Mouse (Mus musculus) lung, embryonic 14.5 days (tissue): Measurements from ENCODE around the gene Mtch1. TPM values are rescaled to one million over a fixed set of nuclear protein-coding genes. Genes with fewer than 3 reads are reported as not detected.

ENCODE experiments used
- ATAC-seq: fragments of 200-750 bp; cut with Nextera tagmentation; 2 replicates; pipeline ENCODE4 v1.8.0; 2017; ENCODE audit warnings: mild to moderate bottlenecking, moderate TSS enrichment, moderate library complexity; ENCODE audit not compliant: insufficient read depth
- DNase-seq: peaks from one replicate; pipeline ENCODE4 v3.0.0-alpha.2; 2015
- H3K27ac ChIP-seq: fragments of 300-500 bp; sonication (generic); 2 replicates; pipeline ENCODE4 v1.5.1; 2014; ENCODE audit warnings: low read depth, mild to moderate bottlenecking, moderate library complexity
- H3K27me3 ChIP-seq: fragments of 300-500 bp; sonication (generic); 2 replicates; pipeline ENCODE4 v1.6.1; 2014; ENCODE audit warnings: low read length, control low read depth; ENCODE audit not compliant: insufficient read depth
- H3K36me3 ChIP-seq: fragments of 300-500 bp; sonication (generic); 2 replicates; pipeline ENCODE4 v1.6.1; 2014; ENCODE audit warnings: control low read depth; ENCODE audit not compliant: insufficient read depth
- H3K4me1 ChIP-seq: fragments of 300-500 bp; sonication (generic); 2 replicates; pipeline ENCODE4 v1.6.1; 2014; ENCODE audit warnings: antibody characterized with exemption, control low read depth; ENCODE audit not compliant: insufficient read depth
- H3K4me2 ChIP-seq: fragments of 300-500 bp; sonication (generic); 2 replicates; pipeline ENCODE4 v1.6.1; 2014; ENCODE audit warnings: mild to moderate bottlenecking
- H3K4me3 ChIP-seq: fragments of 300-500 bp; sonication (generic); 2 replicates; pipeline ENCODE4 v1.5.1; 2014; ENCODE audit warnings: low read depth, low read length
- H3K9ac ChIP-seq: fragments of 300-500 bp; sonication (generic); 2 replicates; pipeline ENCODE4 v1.6.1; 2014
- H3K9me3 ChIP-seq: fragments of 300-500 bp; sonication (generic); 2 replicates; pipeline ENCODE4 v1.6.1; 2016; ENCODE audit warnings: low read depth, low read length, control low read depth
- CTCF ChIP-seq: IDR thresholded peaks from 2 replicates; pipeline ENCODE4 v1.5.1; 2016; ENCODE audit warnings: antibody characterized with exemption, low read depth
- WGBS: fragments of 180-500 bp; shearing (Covaris S2); extraction: QIAGEN DNeasy Blood & Tissue Kit; methylation state at CpG from one replicate; pipeline ENCODE4 v1.1.7; 2014; 5-methylcytosine and 5-hydroxymethylcytosine counted together
- polyA plus RNA-seq: library from polyadenylated mRNA; unstranded; fragments of >200 nt; fragmentation: Nextera tagmentation; extraction: Ambion mirVana; gene quantifications from 2 replicates; pipeline ENCODE4 v1.2.1, GENCODE M21; 2014

The Mtch1 gene
- polyA plus RNA-seq, 1 experiment from 2014 or later = 395 TPM

DNA sequence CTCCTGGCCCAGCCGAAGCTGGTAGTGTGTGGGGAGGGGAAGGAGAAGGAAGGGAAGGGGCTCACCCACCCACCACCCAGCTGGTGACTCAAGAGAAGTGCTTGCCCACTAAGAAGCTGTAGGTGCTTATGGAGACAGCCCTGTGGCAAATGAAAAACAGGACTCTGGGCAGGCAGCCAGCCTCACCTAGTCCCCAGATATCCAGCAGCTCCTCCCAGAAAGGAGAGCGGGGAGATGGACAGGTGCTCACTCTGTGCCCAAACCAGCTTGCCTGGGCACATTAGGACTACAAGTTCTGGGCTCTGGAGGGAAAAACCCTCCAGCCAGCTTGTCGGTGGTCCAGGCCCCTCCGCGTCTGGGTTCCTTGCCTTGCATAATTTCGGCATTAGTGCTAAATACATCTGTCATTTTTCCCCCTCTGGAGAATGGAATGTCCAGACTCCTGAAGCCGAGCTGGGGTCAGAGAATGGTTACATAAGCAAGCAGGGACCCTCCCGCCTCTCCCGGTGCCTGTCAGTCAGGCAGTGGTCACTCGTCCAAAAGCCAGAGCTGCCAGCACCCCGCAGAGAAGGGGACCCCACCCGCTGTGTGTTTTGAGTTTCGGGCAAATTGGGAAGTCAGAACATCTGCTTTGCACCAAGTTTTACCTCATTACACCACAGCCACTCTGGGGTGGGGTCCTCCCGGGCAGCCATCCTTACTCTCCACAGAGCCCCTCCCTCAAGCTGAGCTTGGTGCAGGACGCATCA, 42.5 kb downstream of the Mtch1 start:
- H3K4me1 ChIP-seq = peaks cover 15% of the 10 kb centered on the region
- H3K4me3 ChIP-seq = no peak overlapping the region
- H3K9ac ChIP-seq = peak overlapping the region; percentile 32; the same call in 1 of the 2 replicates
- H3K27me3 ChIP-seq = no peaks in the 10 kb centered on the region
- H3K36me3 ChIP-seq = peaks cover 18% of the 10 kb centered on the region
- peak overlapping the region; percentile 23 for H3K4me2 ChIP-seq
- peak; percentile 53 for ATAC-seq
- 0 out of 2 replicates have a peak overlapping the region, but pooled peaks have one; percentile 16 for H3K27ac ChIP-seq
- peak; percentile 62 for DNase-seq
- TF ChIP-seq CTCF = no peak
- no peaks in the 10 kb centered on the region for H3K9me3 ChIP-seq
- 12% methylated on average over 15 of the region's 15 CpGs for WGBS

DNA sequence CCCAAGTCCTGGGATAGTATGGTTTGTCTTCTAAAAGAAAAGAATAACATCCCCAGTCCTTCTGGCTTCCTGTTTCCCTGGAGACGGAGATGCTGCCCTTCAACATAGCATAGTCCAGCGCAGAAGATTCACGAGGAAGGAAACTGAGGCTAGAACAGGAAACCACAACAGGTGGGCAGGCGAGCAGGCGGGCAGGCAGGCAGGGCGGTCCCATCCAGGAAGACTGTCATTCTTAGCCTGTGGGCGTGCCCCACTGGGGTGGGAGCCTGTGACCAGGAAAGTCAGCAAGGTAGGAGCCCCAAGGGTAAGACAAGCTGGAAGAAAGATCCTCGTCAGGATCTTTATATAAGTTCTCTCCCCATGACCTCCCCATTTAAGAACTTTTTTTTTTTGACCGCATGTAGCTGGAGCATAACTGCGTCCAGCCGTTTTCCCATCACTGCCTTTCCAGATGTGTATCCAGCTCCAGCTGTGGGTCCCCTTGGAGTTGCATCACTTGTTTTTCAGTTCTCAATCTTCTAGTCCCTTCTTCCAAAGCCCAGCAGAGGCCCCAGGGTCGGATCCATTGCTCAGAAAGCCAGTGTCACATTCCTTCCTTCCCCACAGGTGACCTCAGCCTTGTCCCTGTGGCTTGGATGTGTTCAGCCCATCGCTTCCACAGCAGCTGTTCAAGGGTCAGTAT, 43.2 kb downstream of the Mtch1 start:
- TF ChIP-seq CTCF = no peak
- H3K27me3 ChIP-seq = no peaks in the 10 kb centered on the region
- H3K4me3 ChIP-seq = no peak overlapping the region
- H3K9ac ChIP-seq = no peak overlapping the region
- peaks cover 15% of the 10 kb centered on the region for H3K4me1 ChIP-seq
- DNase-seq = peak; percentile 24
- peak overlapping the region; percentile 13; the same call in 1 of the 2 replicates for H3K27ac ChIP-seq
- H3K4me2 ChIP-seq = peak overlapping the region; percentile 23
- WGBS = 47% methylated on average over 13 of the region's 13 CpGs
- peaks cover 24% of the 10 kb centered on the region for H3K36me3 ChIP-seq
- no peak for ATAC-seq
- H3K9me3 ChIP-seq = no peaks in the 10 kb centered on the region

DNA sequence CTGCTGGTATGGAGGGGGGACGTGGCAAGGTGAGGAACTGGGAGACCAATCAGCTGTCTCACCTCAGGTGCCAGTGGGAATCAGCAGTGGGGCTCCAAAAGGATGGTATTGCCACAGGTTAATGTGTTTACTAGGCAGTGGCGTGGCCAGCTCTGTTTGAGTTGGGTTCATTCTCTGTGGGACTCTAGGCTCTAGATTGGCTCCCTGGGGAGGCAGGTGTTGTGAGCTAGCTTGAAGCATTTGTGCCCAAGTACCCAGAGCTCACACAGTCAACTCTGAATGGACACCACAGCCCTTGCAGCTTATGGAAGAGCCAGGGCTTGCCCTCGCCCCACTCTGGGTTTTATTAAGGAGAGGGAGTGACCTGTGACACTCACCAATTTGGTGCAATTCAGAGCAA, 43.9 kb downstream of the Mtch1 start:
- WGBS = 73% methylated on average over 3 of the region's 3 CpGs
- no peak for ATAC-seq
- Histone ChIP-seq H3K36me3 (peaks cover 29% of the 10 kb centered on the region), H3K27me3 (no peaks in the 10 kb centered on the region), H3K4me3 (no peak overlapping the region), H3K27ac (no peak overlapping the region), H3K4me1 (peaks cover 15% of the 10 kb centered on the region), H3K9ac (no peak overlapping the region), H3K9me3 (no peaks in the 10 kb centered on the region), H3K4me2 (no peak overlapping the region)
- no peak for TF ChIP-seq CTCF
- DNase-seq = no peak

DNA sequence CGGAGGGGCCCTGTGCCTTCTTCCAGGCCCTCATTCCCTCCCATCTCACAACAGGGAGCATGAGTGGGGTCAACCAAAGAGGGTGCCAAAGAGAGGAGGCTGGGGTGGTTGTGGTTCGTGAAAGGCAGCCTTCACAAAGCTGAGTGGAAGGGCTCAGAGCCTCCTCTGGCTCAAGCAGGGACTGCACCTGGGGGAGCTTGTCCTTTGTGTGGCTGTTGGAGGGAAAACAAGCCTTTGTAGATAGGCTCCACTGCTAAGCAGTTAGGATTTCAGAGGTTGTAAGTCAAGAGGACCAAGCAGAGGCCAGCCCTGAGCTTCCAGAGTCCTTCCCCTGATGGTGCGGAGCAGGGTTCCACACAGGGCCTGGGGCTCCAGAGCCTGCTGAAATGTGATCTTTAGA, 44.6 kb downstream of the Mtch1 start:
- no peak overlapping the region; the same call in 1 of the 2 replicates for H3K27ac ChIP-seq
- DNase-seq = peak; percentile 38
- WGBS = 51% methylated on average over 3 of the region's 3 CpGs

DNA sequence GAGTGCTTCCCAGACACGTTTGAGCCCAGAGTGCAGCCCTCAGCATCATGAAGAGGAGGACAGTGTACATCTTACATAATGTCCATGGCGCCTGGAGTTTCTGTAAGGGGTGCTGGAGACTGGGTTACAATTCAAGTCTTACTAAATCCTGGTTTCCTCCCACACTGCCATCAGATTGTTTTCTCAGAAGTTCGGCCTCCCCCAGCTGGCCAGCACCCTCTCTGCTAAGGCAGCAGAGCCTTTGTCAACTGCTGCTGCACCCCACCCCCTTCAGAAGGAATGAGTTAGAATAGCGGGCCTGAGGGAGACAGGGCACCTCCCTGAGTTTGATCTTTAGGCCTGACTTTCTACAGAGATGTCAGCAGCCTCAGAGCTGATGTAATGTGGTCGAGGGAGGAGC, 45.6 kb downstream of the Mtch1 start:
- WGBS = 60% methylated on average over 5 of the region's 5 CpGs
- H3K4me2 ChIP-seq = no peak overlapping the region
- no peak for TF ChIP-seq CTCF
- no peak overlapping the region for H3K27ac ChIP-seq
- peaks cover 15% of the 10 kb centered on the region for H3K4me1 ChIP-seq
- no peaks in the 10 kb centered on the region for H3K27me3 ChIP-seq
- peaks cover 40% of the 10 kb centered on the region for H3K36me3 ChIP-seq
- H3K4me3 ChIP-seq = no peak overlapping the region
- ATAC-seq (no peak), DNase-seq (no peak)
- no peak overlapping the region for H3K9ac ChIP-seq
- no peaks in the 10 kb centered on the region for H3K9me3 ChIP-seq

More for the DNA sequence above, 44.6 kb downstream of the Mtch1 start:
- H3K36me3 ChIP-seq = peaks cover 35% of the 10 kb centered on the region
- H3K9ac ChIP-seq = no peak overlapping the region
- peaks cover 15% of the 10 kb centered on the region for H3K4me1 ChIP-seq
- no peak for ATAC-seq
- no peaks in the 10 kb centered on the region for H3K9me3 ChIP-seq
- no peaks in the 10 kb centered on the region for H3K27me3 ChIP-seq
- H3K4me3 ChIP-seq = no peak overlapping the region
- peak; percentile 53 for TF ChIP-seq CTCF
- H3K4me2 ChIP-seq = no peak overlapping the region

DNA sequence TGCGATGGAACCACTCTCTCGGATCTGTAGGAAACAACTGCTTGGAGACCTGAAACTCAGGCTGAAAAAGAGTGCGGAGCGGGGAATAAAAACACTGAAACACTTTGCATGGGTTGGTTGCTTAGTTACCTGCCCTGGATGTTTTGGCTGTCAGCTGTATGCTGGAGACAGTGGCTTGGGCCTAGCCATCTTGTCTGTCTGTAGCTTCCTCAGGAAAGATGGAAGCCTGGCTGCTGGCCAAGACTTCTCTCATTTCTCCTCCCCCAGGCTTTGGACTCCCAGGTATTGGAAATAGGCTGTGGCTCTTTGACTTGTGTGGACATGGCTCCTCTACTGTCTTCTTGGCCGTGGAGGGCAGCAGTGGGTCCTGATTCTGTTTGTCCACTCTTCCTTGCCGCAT, 46.3 kb downstream of the Mtch1 start:
- TF ChIP-seq CTCF = no peak
- H3K36me3 ChIP-seq = peaks cover 40% of the 10 kb centered on the region
- DNase-seq = no peak
- H3K4me2 ChIP-seq = no peak overlapping the region
- no peak overlapping the region for H3K4me3 ChIP-seq
- peaks cover 15% of the 10 kb centered on the region for H3K4me1 ChIP-seq
- no peak for ATAC-seq
- H3K27ac ChIP-seq = no peak overlapping the region
- H3K9me3 ChIP-seq = no peaks in the 10 kb centered on the region
- WGBS = 85% methylated on average over 6 of the region's 6 CpGs
- no peak overlapping the region for H3K9ac ChIP-seq
- H3K27me3 ChIP-seq = no peaks in the 10 kb centered on the region

DNA sequence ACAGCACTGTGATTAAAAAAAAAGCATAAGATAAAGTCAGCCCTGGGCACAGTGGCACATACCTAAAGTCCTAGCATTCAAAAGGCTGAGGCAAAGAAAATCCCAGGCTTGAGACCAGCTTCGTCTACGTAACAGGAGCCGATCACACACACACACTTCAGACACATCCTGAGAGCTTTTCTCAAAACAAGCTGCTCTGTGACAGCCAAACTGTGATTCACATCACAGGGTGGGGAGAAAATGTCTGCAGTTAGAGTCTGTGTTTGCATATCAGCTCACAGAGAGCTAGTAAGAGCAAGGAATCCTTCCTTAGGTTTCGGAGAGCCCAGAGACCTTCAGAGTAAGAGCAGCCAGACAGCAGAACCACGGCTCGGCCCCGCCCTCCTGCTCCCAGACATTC, 46.8 kb downstream of the Mtch1 start:
- 85% methylated on average over 7 of the region's 7 CpGs for WGBS
- H3K27me3 ChIP-seq = no peaks in the 10 kb centered on the region
- DNase-seq = no peak
- H3K9ac ChIP-seq = no peak overlapping the region
- no peak for TF ChIP-seq CTCF
- no peak overlapping the region for H3K4me3 ChIP-seq
- H3K27ac ChIP-seq = no peak overlapping the region
- no peak overlapping the region for H3K4me2 ChIP-seq
- peaks cover 40% of the 10 kb centered on the region for H3K36me3 ChIP-seq
- no peak for ATAC-seq
- H3K9me3 ChIP-seq = no peaks in the 10 kb centered on the region
- peaks cover 15% of the 10 kb centered on the region for H3K4me1 ChIP-seq
